Mouse (Mus musculus) B cell, adult 2 months (primary cell): ENCODE measurements around the gene Zfand3.

Experiments
- DNase-seq, 2 experiments: peaks; one replicate each; pipeline ENCODE4 v3.0.0; 2022

Zfand3 gene

GRCm38 (mm10) chr17:30004203-30005102 lies at the start of gene Zfand3:
Gene Zfand3 (plus strand): TSS chr17:30004733.
- DNase-seq: peak; percentile 87 to 88

- DNase-seq: no peak
Observed at GRCm38 (mm10) chr17:29955880-29956279, 48.7 kb upstream of the Zfand3 start.

- DNase-seq: peak; percentile 46 to 53
Observed at GRCm38 (mm10) chr17:29963730-29964259, 40.7 kb upstream of the Zfand3 start.

GRCm38 (mm10) chr17:29965506-29965905 lies 39.0 kb upstream of the Zfand3 start:
- DNase-seq: peak; percentile 52 to 56

GRCm38 (mm10) chr17:29970037-29970555 lies 34.4 kb upstream of the Zfand3 start, which contains the start of gene Mdga1:
Gene Mdga1 (minus strand): TSS chr17:29970087.
- no peak for DNase-seq

GRCm38 (mm10) chr17:29971761-29972432 lies 32.6 kb upstream of the Zfand3 start:
- DNase-seq: no peak

GRCm38 (mm10) chr17:29973226-29973625 lies 31.3 kb upstream of the Zfand3 start:
- no peak for DNase-seq

GRCm38 (mm10) chr17:29975731-29976130 lies 28.8 kb upstream of the Zfand3 start:
- peak; percentile 74 to 77 for DNase-seq

GRCm38 (mm10) chr17:29979020-29979419 lies 25.5 kb upstream of the Zfand3 start:
- no peak for DNase-seq

GRCm38 (mm10) chr17:29979841-29980240 lies 24.7 kb upstream of the Zfand3 start:
- DNase-seq: no peak

GRCm38 (mm10) chr17:29981568-29981967 lies 23.0 kb upstream of the Zfand3 start:
- no peak for DNase-seq

- DNase-seq: no peak
Observed at GRCm38 (mm10) chr17:29983190-29983589, 21.3 kb upstream of the Zfand3 start.

GRCm38 (mm10) chr17:29984931-29985330 lies 19.6 kb upstream of the Zfand3 start:
- no peak for DNase-seq

- no peak for DNase-seq
Observed at GRCm38 (mm10) chr17:29985534-29985933, 19.0 kb upstream of the Zfand3 start.

- no peak for DNase-seq
Observed at GRCm38 (mm10) chr17:29988141-29988540, 16.4 kb upstream of the Zfand3 start.

- DNase-seq: no peak
Observed at GRCm38 (mm10) chr17:29989653-29990052, 14.9 kb upstream of the Zfand3 start.

GRCm38 (mm10) chr17:29990136-29990535 lies 14.4 kb upstream of the Zfand3 start:
- DNase-seq: no peak

GRCm38 (mm10) chr17:29990845-29991244 lies 13.7 kb upstream of the Zfand3 start:
- DNase-seq: no peak

GRCm38 (mm10) chr17:29993488-29993887 lies 11.0 kb upstream of the Zfand3 start:
- DNase-seq: no peak

- no peak for DNase-seq
Observed at GRCm38 (mm10) chr17:29994011-29994410, 10.5 kb upstream of the Zfand3 start.

- no peak for DNase-seq
Observed at GRCm38 (mm10) chr17:29994459-29994858, 10.1 kb upstream of the Zfand3 start.

GRCm38 (mm10) chr17:29995986-29996385 lies 8.5 kb upstream of the Zfand3 start:
- no peak for DNase-seq

GRCm38 (mm10) chr17:29997726-29998125 lies 6.8 kb upstream of the Zfand3 start:
- DNase-seq: no peak
